Mouse (Mus musculus): ENCODE results near the gene Slc25a42. TPM values are rescaled to one million over a fixed set of nuclear protein-coding genes. Genes with fewer than 3 reads are reported as not detected.

Gene Slc25a42
- polyA plus RNA-seq, 1 experiment from 2014 or later, result 1.6 TPM

GRCm38 (mm10) chr8:70208130-70208529 is 4.0 kb downstream of the Slc25a42 start:
- Histone ChIP-seq H3K4me1 (ENCODE audit: control insufficient read depth, insufficient read depth, low read length) (no peaks in the 10 kb centered on the region; the same call in 1 of the 2 replicates), H3K27me3 (ENCODE audit: control insufficient read depth, insufficient read depth, low read length) (peaks cover 8% of the 10 kb centered on the region), H3K27ac (ENCODE audit: low read depth, low read length) (no peak overlapping the region), H3K9ac (ENCODE audit: low read length) (no peak overlapping the region), H3K9me3 (ENCODE audit: control insufficient read depth, low read length) (no peaks in the 10 kb centered on the region), H3K36me3 (ENCODE audit: control insufficient read depth, insufficient read depth, low read length) (no peaks in the 10 kb centered on the region), H3K4me3 (ENCODE audit: low read depth, low read length) (no peak overlapping the region), H3K4me2 (no peak overlapping the region)
- ATAC-seq (ENCODE audit: low FRiP score) (no peak), DNase-seq (ENCODE audit: low spot score, missing footprints) (no peak)
- 32% methylated on average over 1 of the region's 1 CpGs for WGBS

GRCm38 (mm10) chr8:70204757-70205156 is 7.3 kb downstream of the Slc25a42 start:
- Histone ChIP-seq H3K9me3 (ENCODE audit: control insufficient read depth, low read length) (no peaks in the 10 kb centered on the region), H3K4me1 (ENCODE audit: control insufficient read depth, insufficient read depth, low read length) (no peaks in the 10 kb centered on the region), H3K27me3 (ENCODE audit: control insufficient read depth, insufficient read depth, low read length) (no peaks in the 10 kb centered on the region), H3K4me2 (no peak overlapping the region), H3K36me3 (ENCODE audit: control insufficient read depth, insufficient read depth, low read length) (no peaks in the 10 kb centered on the region), H3K4me3 (ENCODE audit: low read depth, low read length) (no peak overlapping the region), H3K27ac (ENCODE audit: low read depth, low read length) (no peak overlapping the region), H3K9ac (ENCODE audit: low read length) (no peak overlapping the region)
- no peak for DNase-seq (ENCODE audit: low spot score, missing footprints)
- WGBS, result 70% methylated on average over 1 of the region's 1 CpGs
- ATAC-seq (ENCODE audit: low FRiP score), result no peak

- no peak overlapping the region for H3K27ac ChIP-seq (ENCODE audit: low read depth, low read length)
- 69% methylated on average over 4 of the region's 4 CpGs for WGBS
- H3K4me3 ChIP-seq (ENCODE audit: low read depth, low read length), result no peak overlapping the region
- H3K36me3 ChIP-seq (ENCODE audit: control insufficient read depth, insufficient read depth, low read length), result no peaks in the 10 kb centered on the region
- no peak overlapping the region for H3K4me2 ChIP-seq
- no peak for DNase-seq (ENCODE audit: low spot score, missing footprints)
- no peaks in the 10 kb centered on the region for H3K27me3 ChIP-seq (ENCODE audit: control insufficient read depth, insufficient read depth, low read length)
- ATAC-seq (ENCODE audit: low FRiP score), result no peak
- no peak overlapping the region; the same call in 1 of the 2 replicates for H3K9ac ChIP-seq (ENCODE audit: low read length)
- no peaks in the 10 kb centered on the region for H3K4me1 ChIP-seq (ENCODE audit: control insufficient read depth, insufficient read depth, low read length)
- H3K9me3 ChIP-seq (ENCODE audit: control insufficient read depth, low read length), result no peaks in the 10 kb centered on the region
Measured at GRCm38 (mm10) chr8:70203072-70203471, 9.0 kb downstream of the Slc25a42 start.

GRCm38 (mm10) chr8:70201417-70201816 is 10.7 kb downstream of the Slc25a42 start:
- Histone ChIP-seq H3K36me3 (ENCODE audit: control insufficient read depth, insufficient read depth, low read length) (no peaks in the 10 kb centered on the region), H3K9me3 (ENCODE audit: control insufficient read depth, low read length) (no peaks in the 10 kb centered on the region), H3K27me3 (ENCODE audit: control insufficient read depth, insufficient read depth, low read length) (no peaks in the 10 kb centered on the region), H3K4me1 (ENCODE audit: control insufficient read depth, insufficient read depth, low read length) (no peaks in the 10 kb centered on the region), H3K4me2 (no peak overlapping the region), H3K9ac (ENCODE audit: low read length) (no peak overlapping the region), H3K4me3 (ENCODE audit: low read depth, low read length) (no peak overlapping the region), H3K27ac (ENCODE audit: low read depth, low read length) (no peak overlapping the region)
- no peak for DNase-seq (ENCODE audit: low spot score, missing footprints)
- no peak for ATAC-seq (ENCODE audit: low FRiP score)
- 86% methylated on average over 3 of the region's 3 CpGs for WGBS

DNA sequence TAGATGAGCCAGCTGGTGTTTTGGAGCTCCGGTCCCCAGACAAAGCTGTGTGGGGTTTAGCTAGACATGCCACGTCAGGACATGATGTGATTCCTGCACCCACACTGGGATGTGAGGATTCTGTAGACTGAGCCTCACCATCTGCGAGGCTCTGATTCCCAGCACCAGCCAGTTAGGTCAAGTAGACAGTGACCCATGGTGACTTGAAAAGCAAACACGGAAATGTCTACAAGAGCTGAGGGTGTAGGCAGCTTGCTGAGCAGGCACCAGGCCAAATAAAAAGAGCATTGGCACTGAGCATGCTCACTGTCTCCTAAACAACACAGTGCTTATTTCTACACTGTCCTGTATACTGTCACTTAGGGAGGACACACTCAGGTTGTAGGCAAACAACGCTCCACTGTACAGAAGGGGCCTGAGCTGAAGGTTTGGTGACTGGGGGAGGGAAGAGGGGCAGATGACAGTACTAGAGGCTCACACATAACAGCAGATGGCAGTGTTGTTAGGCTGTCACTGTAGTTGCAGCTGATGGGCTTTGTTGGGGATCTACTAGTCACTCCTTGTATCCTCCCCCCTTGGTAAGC is 11.9 kb downstream of the Slc25a42 start:
- no peak overlapping the region for H3K27ac ChIP-seq (ENCODE audit: low read depth, low read length)
- ATAC-seq (ENCODE audit: low FRiP score), result no peak

DNA sequence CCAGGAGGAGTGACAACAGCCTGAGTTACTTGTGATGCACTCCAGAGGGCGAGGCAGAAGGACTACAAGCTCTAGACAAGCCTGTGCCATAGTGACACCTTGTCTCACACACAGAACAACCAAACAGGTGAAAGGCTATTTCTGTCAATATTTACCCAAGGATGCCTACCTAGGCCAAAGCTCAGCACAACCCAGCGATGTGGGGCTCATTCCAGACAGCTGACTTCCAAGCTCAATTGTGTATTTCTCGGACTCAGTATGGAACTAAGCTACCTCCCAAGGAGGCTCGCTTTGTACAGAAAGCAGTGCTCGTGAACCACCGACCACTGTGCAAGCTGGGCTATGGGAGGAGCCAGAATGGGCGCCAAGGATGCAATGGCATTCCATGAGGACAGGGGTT is 14.5 kb downstream of the Slc25a42 start:
- no peak for ATAC-seq (ENCODE audit: low FRiP score)
- no peaks in the 10 kb centered on the region for H3K36me3 ChIP-seq (ENCODE audit: control insufficient read depth, insufficient read depth, low read length)

More for the DNA sequence above, 11.9 kb downstream of the Slc25a42 start:
- Histone ChIP-seq H3K4me3 (ENCODE audit: low read depth, low read length) (no peak overlapping the region), H3K9ac (ENCODE audit: low read length) (no peak overlapping the region), H3K4me1 (ENCODE audit: control insufficient read depth, insufficient read depth, low read length) (no peaks in the 10 kb centered on the region), H3K9me3 (ENCODE audit: control insufficient read depth, low read length) (no peaks in the 10 kb centered on the region), H3K4me2 (no peak overlapping the region), H3K36me3 (ENCODE audit: control insufficient read depth, insufficient read depth, low read length) (no peaks in the 10 kb centered on the region), H3K27me3 (ENCODE audit: control insufficient read depth, insufficient read depth, low read length) (no peaks in the 10 kb centered on the region)
- DNase-seq (ENCODE audit: low spot score, missing footprints), result no peak
- WGBS, result 84% methylated on average over 5 of the region's 5 CpGs

DNA sequence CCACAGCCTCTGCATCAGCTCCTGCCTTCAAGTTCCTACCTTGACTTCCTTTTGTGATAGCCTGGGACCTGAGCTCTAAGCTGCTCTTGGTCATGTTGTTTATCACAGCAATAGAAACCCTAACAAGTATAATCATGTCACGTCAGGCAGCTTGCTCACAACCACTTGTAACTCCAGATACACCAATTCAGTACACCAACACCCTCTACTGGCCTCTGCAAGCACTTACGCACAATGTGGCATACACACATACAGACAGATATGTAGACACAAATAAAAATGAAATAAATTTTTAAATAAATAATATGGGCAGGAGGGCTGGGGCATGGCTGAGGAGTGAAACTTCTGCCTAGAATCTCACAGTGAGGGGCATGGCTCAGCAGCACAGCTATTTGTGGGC is 16.3 kb downstream of the Slc25a42 start:
- no peaks in the 10 kb centered on the region for H3K36me3 ChIP-seq (ENCODE audit: control insufficient read depth, insufficient read depth, low read length)
- ATAC-seq (ENCODE audit: low FRiP score) (no peak), DNase-seq (ENCODE audit: low spot score, missing footprints) (no peak)
- 85% methylated on average over 2 of the region's 2 CpGs for WGBS
- no peaks in the 10 kb centered on the region for H3K4me1 ChIP-seq (ENCODE audit: control insufficient read depth, insufficient read depth, low read length)
- H3K9me3 ChIP-seq (ENCODE audit: control insufficient read depth, low read length), result no peaks in the 10 kb centered on the region
- no peak overlapping the region for H3K27ac ChIP-seq (ENCODE audit: low read depth, low read length)
- no peak overlapping the region for H3K4me2 ChIP-seq
- H3K27me3 ChIP-seq (ENCODE audit: control insufficient read depth, insufficient read depth, low read length), result no peaks in the 10 kb centered on the region
- no peak overlapping the region for H3K9ac ChIP-seq (ENCODE audit: low read length)
- H3K4me3 ChIP-seq (ENCODE audit: low read depth, low read length), result no peak overlapping the region

More for the DNA sequence above, 14.5 kb downstream of the Slc25a42 start:
- 0 out of 2 replicates have a peak overlapping the region, but pooled peaks have one; percentile 13 for H3K9ac ChIP-seq (ENCODE audit: low read length)
- no peaks in the 10 kb centered on the region for H3K27me3 ChIP-seq (ENCODE audit: control insufficient read depth, insufficient read depth, low read length)
- no peak overlapping the region for H3K4me3 ChIP-seq (ENCODE audit: low read depth, low read length)
- no peak overlapping the region for H3K4me2 ChIP-seq
- 51% methylated on average over 7 of the region's 7 CpGs for WGBS
- H3K4me1 ChIP-seq (ENCODE audit: control insufficient read depth, insufficient read depth, low read length), result no peaks in the 10 kb centered on the region
- H3K27ac ChIP-seq (ENCODE audit: low read depth, low read length), result no peak overlapping the region
- no peaks in the 10 kb centered on the region for H3K9me3 ChIP-seq (ENCODE audit: control insufficient read depth, low read length)
- DNase-seq (ENCODE audit: low spot score, missing footprints), result no peak

DNA sequence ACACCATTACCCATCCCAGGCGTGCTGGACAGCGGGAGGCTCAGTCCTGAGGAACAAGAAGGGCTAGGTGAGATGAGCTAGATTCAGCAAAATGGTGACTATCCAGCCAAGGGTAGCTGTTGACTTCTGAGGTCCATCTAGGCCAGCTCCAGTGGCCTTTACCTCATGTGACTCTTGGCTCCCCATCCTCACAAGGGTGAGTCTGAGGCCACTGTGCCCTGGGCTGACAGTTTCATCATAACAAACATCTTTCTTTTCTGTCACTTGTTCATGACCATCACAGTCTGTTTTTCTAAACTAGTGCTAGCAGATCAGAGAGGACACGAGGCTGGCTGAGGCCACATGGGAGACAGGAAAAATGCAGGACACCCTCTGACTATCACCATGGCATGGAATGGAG is 17.9 kb downstream of the Slc25a42 start:
- ATAC-seq (ENCODE audit: low FRiP score) (no peak), DNase-seq (ENCODE audit: low spot score, missing footprints) (no peak)
- H3K36me3 ChIP-seq (ENCODE audit: control insufficient read depth, insufficient read depth, low read length), result no peaks in the 10 kb centered on the region
- no peak overlapping the region for H3K4me2 ChIP-seq
- WGBS, result 79% methylated on average over 3 of the region's 3 CpGs
- H3K27me3 ChIP-seq (ENCODE audit: control insufficient read depth, insufficient read depth, low read length), result no peaks in the 10 kb centered on the region
- no peak overlapping the region for H3K4me3 ChIP-seq (ENCODE audit: low read depth, low read length)
- H3K9ac ChIP-seq (ENCODE audit: low read length), result no peak overlapping the region
- no peaks in the 10 kb centered on the region for H3K9me3 ChIP-seq (ENCODE audit: control insufficient read depth, low read length)
- no peaks in the 10 kb centered on the region for H3K4me1 ChIP-seq (ENCODE audit: control insufficient read depth, insufficient read depth, low read length)
- H3K27ac ChIP-seq (ENCODE audit: low read depth, low read length), result no peak overlapping the region

DNA sequence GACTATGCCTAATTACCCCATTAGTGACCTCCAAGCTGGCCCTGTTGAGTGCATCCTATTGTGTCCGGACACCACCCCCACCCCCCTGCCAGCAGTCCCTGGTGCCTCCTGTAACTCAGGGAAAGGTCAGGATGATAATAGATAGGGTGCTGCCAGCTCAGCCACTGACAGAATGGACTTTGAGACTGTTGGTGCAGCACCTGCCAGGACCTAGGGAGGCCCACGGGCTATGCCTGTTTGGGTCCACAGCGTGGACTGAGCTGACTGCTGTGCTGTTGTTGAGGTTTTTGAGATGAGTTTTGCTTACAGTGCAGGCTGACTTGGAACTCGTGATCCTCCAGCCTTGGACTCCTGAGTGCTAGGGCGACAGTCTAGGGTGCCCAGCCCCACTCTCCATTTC is 18.9 kb downstream of the Slc25a42 start:
- no peak for DNase-seq (ENCODE audit: low spot score, missing footprints)
- H3K36me3 ChIP-seq (ENCODE audit: control insufficient read depth, insufficient read depth, low read length), result no peaks in the 10 kb centered on the region
- H3K27me3 ChIP-seq (ENCODE audit: control insufficient read depth, insufficient read depth, low read length), result no peaks in the 10 kb centered on the region
- no peak overlapping the region for H3K4me3 ChIP-seq (ENCODE audit: low read depth, low read length)
- no peaks in the 10 kb centered on the region for H3K4me1 ChIP-seq (ENCODE audit: control insufficient read depth, insufficient read depth, low read length)
- WGBS, result 81% methylated on average over 5 of the region's 5 CpGs
- no peak for ATAC-seq (ENCODE audit: low FRiP score)
- no peaks in the 10 kb centered on the region for H3K9me3 ChIP-seq (ENCODE audit: control insufficient read depth, low read length)
- no peak overlapping the region for H3K4me2 ChIP-seq
- no peak overlapping the region for H3K27ac ChIP-seq (ENCODE audit: low read depth, low read length)
- H3K9ac ChIP-seq (ENCODE audit: low read length), result no peak overlapping the region
